Mouse (Mus musculus): Measurements from ENCODE around the gene Kmt2a. TPM values are rescaled to one million over a fixed set of nuclear protein-coding genes. Genes with fewer than 3 reads are reported as not detected.

Gene Kmt2a
- polyA plus RNA-seq, 3 experiments from 2014 or later, result 17.8 to 38.5 (median 32.9) TPM

DNA sequence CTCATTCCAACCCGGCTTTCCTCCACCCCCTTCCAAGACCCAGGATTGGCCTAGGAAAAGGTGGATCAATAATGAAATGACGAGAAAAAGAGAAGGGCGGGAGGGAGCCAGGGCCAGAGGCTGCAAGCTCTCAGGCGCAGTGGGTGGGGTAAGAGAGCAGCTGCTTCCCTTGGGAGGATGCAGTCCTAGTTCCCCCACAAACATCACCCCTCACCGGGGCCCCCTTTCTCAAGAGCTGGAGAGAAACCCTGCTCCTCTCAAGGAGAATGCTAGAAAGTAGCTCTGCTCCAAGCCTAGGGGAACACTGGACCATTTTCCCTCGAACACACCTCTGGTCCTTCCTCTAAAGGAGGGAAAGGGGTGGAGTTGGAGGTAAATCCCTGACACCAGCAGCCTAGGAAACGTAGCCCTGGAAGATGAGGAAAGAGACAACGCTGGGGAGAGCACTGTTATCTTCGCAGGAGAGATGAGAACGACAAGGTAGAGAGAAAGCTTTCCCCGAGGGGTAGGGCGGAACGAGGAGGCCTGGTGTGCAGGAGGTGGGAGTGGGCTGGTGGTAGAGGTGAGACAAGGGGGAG, 1.3 kb downstream of the Kmt2a start:
- no peak for ATAC-seq

GRCm38 (mm10) chr9:44878776-44879500, 2.2 kb downstream of the Kmt2a start:
- ATAC-seq, result peak; percentile 38

DNA sequence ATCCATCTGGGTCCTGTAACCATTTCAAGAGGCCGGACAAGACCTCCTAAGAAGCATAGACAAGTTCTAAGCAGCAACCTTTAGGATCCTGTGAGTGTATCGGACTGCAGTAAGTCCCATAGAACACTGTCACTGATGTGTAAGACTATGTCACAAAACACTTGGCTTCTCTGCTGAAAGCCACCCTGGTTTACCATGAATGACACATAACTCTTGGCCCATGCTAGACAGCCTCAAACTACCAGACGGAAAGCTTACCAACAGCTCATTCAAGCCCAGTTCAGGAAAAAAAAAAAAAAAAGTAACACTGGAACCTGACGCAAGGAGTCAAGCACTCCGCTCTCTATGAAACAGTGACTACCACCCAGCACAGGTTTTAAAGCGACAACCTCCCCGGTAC, 3.4 kb downstream of the Kmt2a start:
- no peak for ATAC-seq

- ATAC-seq, result no peak
Observed at GRCm38 (mm10) chr9:44875476-44875875, 5.6 kb downstream of the Kmt2a start.

DNA sequence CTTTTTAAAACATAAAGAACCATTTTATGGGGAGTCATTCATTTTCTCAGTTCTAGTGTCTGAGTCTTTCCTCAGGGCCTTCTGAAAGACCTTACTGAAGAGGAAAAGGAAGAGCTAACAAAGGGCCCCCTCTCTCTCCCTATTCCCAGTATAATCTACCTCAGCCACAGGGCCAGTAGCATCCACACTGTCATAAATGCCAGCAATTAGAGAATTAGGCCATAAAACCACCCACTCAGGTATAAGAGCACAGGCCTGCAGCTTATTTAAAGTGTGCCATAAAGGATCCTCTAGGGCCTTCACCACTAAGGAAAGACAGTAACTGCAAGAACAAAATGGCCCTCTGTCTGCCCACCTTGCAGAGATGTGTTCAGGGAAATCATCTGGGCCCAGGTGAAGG, 6.9 kb downstream of the Kmt2a start:
- ATAC-seq, result no peak

DNA sequence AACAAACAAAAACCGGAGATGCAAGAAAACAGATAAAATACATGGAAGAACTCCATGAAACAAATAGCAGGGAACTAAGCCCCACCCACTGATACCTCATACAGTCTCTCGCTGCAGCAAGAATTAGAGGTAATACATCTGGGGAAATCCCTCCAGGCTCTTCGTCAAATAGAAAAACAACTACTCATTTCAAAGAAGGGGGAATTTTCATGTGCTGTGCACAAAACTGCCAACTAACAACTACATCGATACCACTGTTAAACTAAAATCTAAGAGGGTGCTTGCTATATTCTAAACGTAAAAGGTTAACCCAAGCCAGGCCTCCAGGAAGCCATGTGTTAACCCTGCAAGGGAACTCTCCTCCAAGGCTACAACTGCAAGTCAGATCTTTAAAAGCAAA, 7.4 kb downstream of the Kmt2a start:
- ATAC-seq, result peak; percentile 84

- ATAC-seq, result peak; percentile 81
Observed at GRCm38 (mm10) chr9:44868336-44869094, 12.6 kb downstream of the Kmt2a start.

- no peak for ATAC-seq
Observed at GRCm38 (mm10) chr9:44867664-44868063, 13.4 kb downstream of the Kmt2a start.

- ATAC-seq, result no peak
Observed at GRCm38 (mm10) chr9:44866501-44867240, 14.4 kb downstream of the Kmt2a start.

DNA sequence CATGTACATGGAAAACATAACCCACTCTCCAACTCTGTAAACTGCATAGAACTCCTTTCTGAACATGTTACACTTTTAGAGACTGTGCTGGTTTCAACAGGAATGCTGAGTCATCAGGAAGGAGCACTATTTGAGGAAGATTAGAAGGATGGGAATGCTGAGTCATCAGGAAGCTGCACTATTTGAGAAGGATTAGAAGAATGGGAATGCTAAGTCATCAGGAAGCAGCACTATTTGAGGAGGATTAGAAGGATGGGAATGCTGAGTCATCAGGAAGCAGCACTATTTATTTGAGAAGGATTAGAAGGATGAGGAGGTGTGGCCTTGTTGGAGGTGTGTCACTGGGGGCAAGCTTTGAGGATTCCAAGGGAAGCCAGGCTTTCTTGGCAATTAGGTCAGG, 20.0 kb downstream of the Kmt2a start:
- ATAC-seq, result no peak

- no peak for ATAC-seq
Observed at GRCm38 (mm10) chr9:44858657-44859056, 22.4 kb downstream of the Kmt2a start.

DNA sequence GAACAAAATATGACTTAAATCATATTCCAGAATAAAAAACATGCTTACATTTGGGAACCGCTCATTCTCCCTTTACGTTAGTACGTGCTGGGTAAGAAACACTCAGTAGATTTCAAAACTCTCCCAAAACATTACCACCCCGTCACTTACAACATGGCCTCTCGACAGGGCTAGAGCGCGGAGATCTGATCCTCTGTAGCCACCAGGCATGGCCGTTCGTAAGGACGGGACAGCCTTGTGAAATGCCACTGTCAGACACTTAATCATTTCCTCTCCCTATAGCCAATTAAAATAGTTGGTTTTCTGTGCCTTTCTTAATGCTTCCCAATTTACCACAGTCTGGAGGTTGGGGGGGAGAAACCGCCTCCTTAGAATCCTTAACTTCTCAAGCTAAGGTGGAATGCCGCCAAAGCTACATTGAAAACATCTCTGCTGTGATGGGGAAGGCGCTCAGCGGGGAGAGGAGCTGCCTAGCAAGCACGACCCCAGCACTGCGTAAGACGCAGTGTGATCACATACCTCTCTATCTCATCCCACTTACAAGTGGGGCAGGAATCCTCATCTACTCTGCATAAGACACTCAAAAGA, 23.6 kb downstream of the Kmt2a start:
- no peak for ATAC-seq

GRCm38 (mm10) chr9:44855153-44855552, 25.9 kb downstream of the Kmt2a start:
- no peak for ATAC-seq

DNA sequence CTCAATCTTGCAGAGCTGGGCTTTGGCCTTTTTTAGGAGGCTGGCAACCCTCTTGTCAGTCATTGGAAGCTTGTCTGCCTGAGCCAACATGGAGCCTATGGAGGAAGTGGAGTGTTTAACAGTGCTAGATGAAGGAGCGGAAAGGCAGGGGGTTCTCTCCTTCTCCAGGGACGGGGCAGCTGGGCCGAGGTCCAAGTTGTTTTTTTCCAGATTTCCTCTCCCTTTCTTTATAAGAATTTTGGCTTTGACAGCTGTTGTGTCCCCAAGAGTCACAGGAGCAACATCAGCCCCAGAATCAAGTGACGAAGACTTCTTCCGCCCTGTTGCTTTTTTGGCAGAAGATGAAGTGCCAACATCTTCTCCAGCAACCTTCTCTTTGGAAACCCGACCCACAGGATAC, 33.6 kb downstream of the Kmt2a start:
- no peak for ATAC-seq

- ATAC-seq, result peak; percentile 71
Observed at GRCm38 (mm10) chr9:44841241-44841640, 39.9 kb downstream of the Kmt2a start.

- ATAC-seq, result no peak
Observed at GRCm38 (mm10) chr9:44836439-44836838, 44.7 kb downstream of the Kmt2a start.

DNA sequence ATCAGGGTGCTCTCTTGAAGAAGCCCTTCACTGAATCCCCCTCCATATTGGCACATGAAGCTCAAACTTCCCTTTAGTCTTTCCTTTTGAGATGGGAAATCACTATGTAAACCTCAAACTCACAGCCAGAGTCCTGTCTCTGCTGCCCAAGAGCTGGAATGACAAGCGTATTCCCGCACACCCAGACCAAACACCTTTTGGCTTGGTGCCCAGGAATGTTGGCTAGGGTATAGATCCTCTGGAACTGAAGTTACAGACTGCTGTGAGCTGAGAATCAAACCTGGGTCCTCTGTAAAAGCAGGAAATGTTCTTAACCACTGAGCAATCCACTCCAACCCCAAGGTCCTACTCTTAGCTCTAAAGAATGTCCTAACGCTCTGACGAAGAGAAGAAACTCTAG, 48.7 kb downstream of the Kmt2a start:
- no peak for ATAC-seq

GRCm38 (mm10) chr9:44830506-44830905, 50.6 kb downstream of the Kmt2a start:
- ATAC-seq, result no peak

DNA sequence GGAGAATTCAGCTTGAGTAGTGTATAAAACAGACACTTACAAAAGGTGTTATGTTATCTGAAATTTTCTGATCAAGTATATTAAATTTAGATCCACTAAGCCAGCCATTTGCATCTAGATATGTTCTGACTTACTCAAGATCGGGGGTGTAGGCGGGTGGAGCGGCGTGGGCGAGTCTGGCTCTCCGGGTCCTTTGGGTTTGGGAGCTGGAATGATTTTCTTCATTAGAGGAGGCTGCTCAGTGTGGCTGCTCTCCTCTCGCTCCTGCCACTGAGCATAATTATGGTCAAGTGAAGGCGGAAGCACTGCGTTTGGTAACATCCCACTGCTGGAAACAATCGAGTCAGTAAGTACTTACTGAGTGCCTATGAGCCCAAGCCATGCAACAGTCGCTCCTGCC, 52.2 kb downstream of the Kmt2a start:
- ATAC-seq, result no peak

DNA sequence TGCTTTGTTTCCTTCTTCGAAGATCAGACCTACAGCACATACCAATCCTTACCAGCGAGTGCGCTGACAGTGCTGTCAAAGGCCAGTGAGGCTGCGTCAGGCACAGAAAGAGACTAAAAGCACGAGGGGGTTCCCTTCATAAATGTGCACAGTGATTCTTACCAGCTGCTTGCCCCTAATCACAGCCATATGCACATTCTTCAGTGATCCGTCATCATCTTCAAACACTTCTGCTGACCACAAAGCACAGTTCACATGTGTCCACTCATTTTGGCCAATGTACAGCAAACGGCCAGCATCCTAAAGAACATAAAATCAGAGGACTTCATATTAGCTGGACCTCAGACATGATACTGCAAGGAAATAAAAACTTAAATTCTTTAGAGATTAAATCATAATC, 54.4 kb downstream of the Kmt2a start:
- no peak for ATAC-seq

GRCm38 (mm10) chr9:44819920-44820827, 60.9 kb downstream of the Kmt2a start:
- ATAC-seq, result no peak

DNA sequence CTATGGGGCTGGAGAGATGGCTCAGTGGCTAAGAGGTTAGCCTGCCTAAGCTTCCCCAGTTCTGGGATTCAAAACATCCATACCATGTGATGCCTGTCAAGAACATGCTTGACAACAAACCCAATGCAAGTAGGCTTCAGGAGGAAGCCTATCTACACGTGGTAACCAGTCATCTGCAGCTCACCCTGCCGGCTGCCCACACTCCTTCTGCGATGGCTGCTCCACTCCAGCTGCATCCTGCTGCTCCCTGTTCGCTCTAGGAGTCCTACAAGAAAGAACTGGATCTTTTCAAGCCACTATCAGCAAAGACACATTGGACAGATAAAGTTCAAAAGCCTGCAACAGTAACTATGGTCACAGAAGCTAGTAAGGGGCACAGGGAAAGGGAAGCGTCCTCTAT, 63.6 kb downstream of the Kmt2a start:
- ATAC-seq, result no peak
